Mouse (Mus musculus) stomach, postnatal 0 days (tissue): ENCODE data around the gene Adgre4. TPM values are rescaled to one million over a fixed set of nuclear protein-coding genes. Genes with fewer than 3 reads are reported as not detected.

ENCODE experiments used
- ATAC-seq: fragments of 200-750 bp; cut with Nextera tagmentation; 2 replicates; pipeline ENCODE4 v1.8.0; 2017; ENCODE audit not compliant: low FRiP score, low TSS enrichment
- DNase-seq: peaks from one replicate; pipeline ENCODE4 v3.0.0-alpha.2; 2016; ENCODE audit warnings: low spot score
- H3K27ac ChIP-seq: fragments of 300-500 bp; sonication (generic); replicated peaks from 2 replicates; pipeline ENCODE4 v1.5.1; 2014; ENCODE audit warnings: mild to moderate bottlenecking, control low read depth
- H3K27me3 ChIP-seq: fragments of 300-500 bp; sonication (generic); 2 replicates; pipeline ENCODE4 v1.6.1; 2014; ENCODE audit warnings: low read length; ENCODE audit not compliant: control insufficient read depth, insufficient read depth
- H3K36me3 ChIP-seq: fragments of 300-500 bp; sonication (generic); 2 replicates; pipeline ENCODE4 v1.6.1; 2014; ENCODE audit warnings: low read length, mixed read lengths; ENCODE audit not compliant: control insufficient read depth, insufficient read depth
- H3K4me1 ChIP-seq: fragments of 300-500 bp; sonication (generic); replicated peaks from 2 replicates; pipeline ENCODE4 v1.6.1; 2014; ENCODE audit warnings: antibody characterized with exemption; ENCODE audit not compliant: control insufficient read depth, insufficient read depth
- H3K4me2 ChIP-seq: fragments of 300-500 bp; sonication (generic); replicated peaks from 2 replicates; pipeline ENCODE4 v1.6.1; 2014; ENCODE audit warnings: low read depth, mild to moderate bottlenecking, control low read depth, moderate library complexity
- H3K4me3 ChIP-seq: fragments of 300-500 bp; sonication (generic); 2 replicates; pipeline ENCODE4 v1.5.1; 2014; ENCODE audit warnings: low read depth, low read length, control low read depth
- H3K9ac ChIP-seq: fragments of 300-500 bp; sonication (generic); 2 replicates; pipeline ENCODE4 v1.6.1; 2014; ENCODE audit warnings: mild to moderate bottlenecking, low read length, control low read depth, mixed read lengths
- H3K9me3 ChIP-seq: fragments of 300-500 bp; sonication (generic); 2 replicates; pipeline ENCODE4 v1.6.1; 2016; ENCODE audit warnings: low read length; ENCODE audit not compliant: control insufficient read depth
- CTCF ChIP-seq: IDR thresholded peaks from 2 replicates; pipeline ENCODE4 v1.5.1; 2016; ENCODE audit warnings: antibody characterized with exemption, low read depth, mild to moderate bottlenecking, moderate library complexity
- EP300 ChIP-seq: optimal IDR thresholded peaks from 2 replicates; pipeline ENCODE3; 2016; ENCODE audit warnings: antibody characterized with exemption
- WGBS: fragments of 180-500 bp; shearing (Covaris S2); extraction: QIAGEN DNeasy Blood & Tissue Kit; methylation state at CpG from one replicate; pipeline ENCODE4 v1.1.7; 2014; 5-methylcytosine and 5-hydroxymethylcytosine counted together
- polyA plus RNA-seq: library from polyadenylated mRNA; unstranded; fragments of >200 nt; fragmentation: Nextera tagmentation; extraction: Ambion mirVana; gene quantifications from 2 replicates; pipeline ENCODE4 v1.2.1, GENCODE M21; 2015

Gene Adgre4
- polyA plus RNA-seq, 1 experiment from 2014 or later: 0.21 TPM

DNA sequence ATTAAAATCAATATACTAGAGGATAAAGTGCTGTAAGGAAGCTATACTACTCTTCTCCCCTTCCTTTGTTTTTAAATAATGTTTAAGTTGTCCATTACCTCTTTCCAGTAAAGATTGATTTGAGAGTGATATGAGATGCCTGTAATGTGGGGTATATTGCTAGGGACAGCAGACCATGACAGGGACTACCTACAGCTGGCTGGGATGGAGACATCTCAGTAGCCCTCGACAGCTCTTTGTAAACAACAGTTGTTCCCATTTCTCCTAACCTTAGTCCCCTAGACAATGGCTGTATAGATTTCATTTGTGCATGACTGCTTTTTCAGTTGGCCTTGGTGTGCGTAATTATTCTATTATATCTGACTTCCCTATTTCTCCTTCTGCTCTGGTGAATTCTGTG lies 153.3 kb downstream of the Adgre4 start:
- no peaks in the 10 kb centered on the region for H3K27me3 ChIP-seq
- WGBS: 43% methylated on average over 2 of the region's 2 CpGs
- ATAC-seq: no peak
- no peak overlapping the region for H3K4me3 ChIP-seq
- TF ChIP-seq EP300 (no peak), CTCF (no peak)
- no peaks in the 10 kb centered on the region for H3K9me3 ChIP-seq
- no peak overlapping the region for H3K27ac ChIP-seq
- H3K36me3 ChIP-seq: no peaks in the 10 kb centered on the region
- DNase-seq: no peak
- H3K4me1 ChIP-seq: no peaks in the 10 kb centered on the region
- H3K9ac ChIP-seq: no peak overlapping the region
- no peak overlapping the region for H3K4me2 ChIP-seq

Other genes with a start within 250 kb of the Adgre4 start
- gene Vmn2r118, start 124.8 kb upstream of the Adgre4 start, polyA plus RNA-seq: not detected in 2 replicates
- gene Pot1b, start 37.4 kb upstream of the Adgre4 start, polyA plus RNA-seq: 2.7 and 4.1 TPM in 2 replicates
- gene Zfp119a, start 128.9 kb downstream of the Adgre4 start, polyA plus RNA-seq: 7.3 and 7.5 TPM in 2 replicates
- gene Zfp959, start 142.1 kb downstream of the Adgre4 start, polyA plus RNA-seq: 7.5 and 7.7 TPM in 2 replicates
- gene Zfp119b, start 199.5 kb downstream of the Adgre4 start, polyA plus RNA-seq: 4.9 and 5.8 TPM in 2 replicates
- gene Ebi3, start 202.7 kb downstream of the Adgre4 start, polyA plus RNA-seq: 2.7 and 3.1 TPM in 2 replicates
- 12.5 and 12.6 TPM in 2 replicates for gene Yju2, start 209.1 kb downstream of the Adgre4 start, polyA plus RNA-seq
- 3.2 and 3.4 TPM in 2 replicates for gene Shd, start 220.5 kb downstream of the Adgre4 start, polyA plus RNA-seq
- 2.7 and 3.5 TPM in 2 replicates for gene Fsd1, start 236.5 kb downstream of the Adgre4 start, polyA plus RNA-seq